Mouse (Mus musculus) CD4-positive helper T cell, adult 2 months (primary cell): ENCODE results near the gene Eef2.
A peak's percentile ranks its signal among the peaks of the same experiment; 100 is the strongest.
"Not testable (repeated sequence)": the region's sequence is repeated elsewhere in the genome, so short reads cannot be mapped to it uniquely, and the experiment has no call there.

ENCODE experiments used
- DNase-seq: peaks from one replicate; pipeline ENCODE4 v3.0.0-alpha.2; 2012; ENCODE audit warnings: low read depth, missing footprints, low spot score

The Eef2 gene

DNA sequence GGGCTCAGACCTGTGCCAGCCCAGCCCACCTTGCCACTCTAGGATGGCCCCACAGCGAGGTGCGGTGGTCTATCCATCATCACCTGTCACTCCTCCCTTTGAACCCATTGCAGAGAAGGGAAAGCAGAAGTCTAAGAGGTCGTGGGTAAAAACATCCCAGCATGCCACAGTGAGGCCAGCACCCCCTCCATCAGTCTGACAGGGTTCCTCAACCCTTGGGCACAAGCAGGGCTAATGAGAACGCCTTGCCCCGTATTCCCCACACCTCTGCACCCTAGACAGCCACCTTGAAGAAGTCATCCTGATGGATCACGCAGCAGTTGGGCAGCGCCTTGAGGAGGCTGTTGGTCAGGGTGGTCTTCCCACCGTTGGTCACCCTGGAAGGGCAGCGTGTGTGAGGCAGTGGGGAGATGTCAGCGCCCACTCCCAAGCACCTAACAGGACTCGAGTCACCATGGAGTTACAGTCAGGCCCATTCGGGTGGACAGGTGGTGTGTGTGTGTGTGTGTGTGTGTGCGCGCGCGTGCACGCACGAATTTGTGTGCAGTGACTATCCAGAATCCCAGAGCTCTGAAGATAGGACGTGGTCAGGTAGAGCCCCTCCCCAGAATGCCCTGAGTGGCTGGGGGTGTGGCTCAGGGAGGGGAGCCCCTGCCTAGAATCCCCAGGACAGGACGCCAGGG is 24.3 kb downstream of the Eef2 start:
- DNase-seq: no peak

- DNase-seq: no peak
These were observed 25.7 kb downstream of the Eef2 start, which contains the start of gene Nmrk2 for GRCm38 (mm10) chr10:81201807-81202758. TSS of gene Nmrk2 (minus strand) at chr10:81202051.

DNA sequence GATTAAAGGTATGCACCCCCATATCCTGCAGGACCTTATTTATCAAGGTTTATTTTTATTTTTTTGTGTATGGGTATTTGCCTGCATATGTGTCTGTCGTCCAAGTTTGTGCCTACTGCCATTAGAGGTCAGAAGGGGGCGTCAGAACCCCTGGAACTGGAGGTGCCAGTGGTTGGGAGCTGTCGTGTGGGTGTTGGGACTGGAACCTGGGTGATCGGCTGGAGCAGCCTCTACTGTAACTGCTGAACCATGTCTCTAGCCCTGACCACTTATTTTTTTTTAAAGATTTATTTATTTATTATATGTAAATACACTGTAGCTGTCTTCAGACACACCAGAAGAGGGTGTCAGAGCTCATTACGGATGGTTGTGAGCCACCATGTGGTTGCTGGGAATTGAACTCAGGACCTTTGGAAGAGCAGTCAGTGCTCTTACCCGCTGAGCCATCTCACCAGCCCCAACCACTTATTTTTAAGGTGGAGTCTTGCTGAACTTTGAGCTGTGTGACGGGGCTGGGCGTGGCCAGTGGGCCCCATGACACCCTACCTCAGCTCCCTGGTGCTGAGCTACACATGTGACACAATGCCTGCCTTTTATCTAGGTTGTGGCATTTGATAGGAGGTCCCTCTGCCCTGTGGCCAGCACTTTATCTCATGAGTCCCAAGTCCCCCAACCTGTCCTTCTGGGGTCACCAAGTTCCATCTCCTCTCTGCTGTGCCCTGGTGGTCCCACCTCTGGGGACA is 26.7 kb downstream of the Eef2 start:
- DNase-seq: no peak

DNA sequence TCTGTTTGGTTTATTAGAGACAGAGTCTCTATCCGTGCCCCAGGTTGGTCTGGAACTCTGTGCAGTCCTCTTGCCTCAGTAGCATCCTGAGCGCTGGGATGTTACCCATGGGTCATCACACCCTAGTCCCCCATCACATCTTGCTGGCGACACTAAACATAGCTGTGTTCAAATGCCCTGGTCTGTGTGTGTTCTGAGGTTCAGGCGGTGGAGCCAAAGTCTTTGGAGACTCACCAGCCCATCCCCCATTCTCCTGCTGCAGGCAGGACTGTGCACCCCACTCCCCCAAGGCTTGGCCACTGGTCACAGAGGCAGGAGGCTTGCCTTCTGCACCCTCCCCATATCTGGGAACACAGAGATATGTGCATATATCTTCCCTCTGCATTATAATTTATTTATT is 27.7 kb downstream of the Eef2 start:
- no peak for DNase-seq

DNA sequence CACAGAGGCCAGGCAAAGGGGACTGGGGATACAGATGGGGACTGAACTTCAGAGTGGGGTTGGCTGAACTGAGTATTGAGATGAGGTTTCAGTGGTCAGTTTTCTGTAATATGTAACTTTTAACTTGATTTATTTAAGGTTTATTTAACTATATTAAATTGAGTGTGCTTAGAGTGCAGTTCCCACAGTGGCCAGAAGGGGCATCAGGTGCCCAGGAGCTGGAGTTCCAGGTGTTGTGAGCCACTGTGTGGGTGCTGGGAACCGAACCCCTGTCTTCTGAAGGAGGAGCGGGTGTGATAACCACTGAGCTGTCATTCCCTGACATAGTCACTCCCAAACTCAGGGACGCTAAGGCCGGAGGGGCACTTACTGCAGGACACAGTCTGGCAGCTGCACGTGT is 33.7 kb downstream of the Eef2 start:
- no peak for DNase-seq

DNA sequence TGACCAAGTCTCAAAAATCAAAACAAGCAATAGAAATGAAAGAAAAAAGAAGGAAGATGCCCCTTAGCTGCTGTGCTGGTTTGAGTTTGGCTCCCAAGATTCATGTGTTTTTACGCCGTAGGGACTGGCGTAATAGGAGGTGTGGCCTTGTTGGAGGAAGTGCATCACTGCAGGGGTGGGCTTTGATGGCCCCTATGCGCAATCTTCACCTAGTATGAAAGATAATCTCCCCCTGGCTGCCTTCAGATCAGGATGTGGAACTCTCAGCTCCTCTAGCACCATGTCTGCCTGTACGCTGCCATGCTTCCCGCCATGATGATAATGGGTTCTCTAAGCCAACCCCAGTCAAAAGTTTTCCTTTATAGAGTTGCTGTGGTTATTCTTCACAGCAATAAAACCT is 39.8 kb downstream of the Eef2 start:
- DNase-seq: no peak

GRCm38 (mm10) chr10:81216810-81217209 is 40.4 kb downstream of the Eef2 start:
- DNase-seq: no peak

- peak; percentile 59 for DNase-seq
These were observed 40.8 kb downstream of the Eef2 start for GRCm38 (mm10) chr10:81217267-81217666.

GRCm38 (mm10) chr10:81217964-81218363 is 41.5 kb downstream of the Eef2 start:
- peak; percentile 73 for DNase-seq

DNA sequence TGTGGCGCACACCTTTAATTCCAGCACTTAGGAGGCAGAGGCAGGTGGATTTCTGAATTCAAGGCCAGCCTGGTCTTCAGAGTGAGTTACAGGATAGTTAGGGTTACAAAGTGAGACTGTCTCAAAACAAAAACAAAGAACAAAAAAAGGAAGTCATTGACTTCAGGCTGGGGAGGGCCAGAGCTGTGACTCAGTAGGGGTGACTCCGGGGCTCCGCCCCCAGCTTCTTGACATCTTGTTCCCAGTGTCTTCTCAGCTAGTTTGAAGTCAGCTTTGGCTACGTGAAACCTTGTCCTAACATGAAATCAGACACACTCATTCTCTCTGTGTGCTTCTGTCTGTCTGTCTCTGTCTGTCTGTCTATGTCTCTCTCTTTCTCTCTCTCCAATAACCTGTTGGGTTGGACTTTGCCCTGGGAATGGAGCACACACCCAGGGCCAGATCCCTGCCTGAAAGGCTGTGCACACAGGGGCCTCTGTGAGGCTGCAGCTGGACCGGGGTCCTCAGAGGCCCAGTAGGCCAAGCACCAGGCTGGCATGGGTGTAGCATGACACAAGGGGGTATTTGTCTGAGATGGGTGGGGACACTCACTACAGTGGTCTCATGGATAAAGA is 45.1 kb downstream of the Eef2 start:
- DNase-seq: no peak

DNA sequence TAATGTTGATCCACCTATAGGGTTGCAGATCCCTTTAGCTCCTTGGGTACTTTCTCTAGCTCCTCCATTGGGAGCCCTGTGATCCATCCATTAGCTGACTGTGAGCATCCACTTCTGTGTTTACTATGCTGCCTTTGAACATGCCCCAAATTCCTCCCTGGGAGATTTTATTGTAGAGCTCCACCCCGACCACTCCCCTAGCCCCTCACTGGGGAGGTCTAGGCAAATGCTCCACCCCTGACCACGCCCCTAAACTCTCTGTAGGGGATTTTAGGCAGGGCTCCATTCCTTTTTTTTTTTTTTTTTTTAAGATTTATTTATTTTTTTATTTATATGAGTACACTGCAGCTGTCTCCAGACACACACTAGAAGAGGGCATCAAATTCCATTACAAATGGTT is 47.3 kb downstream of the Eef2 start:
- DNase-seq: not testable (repeated sequence)

DNA sequence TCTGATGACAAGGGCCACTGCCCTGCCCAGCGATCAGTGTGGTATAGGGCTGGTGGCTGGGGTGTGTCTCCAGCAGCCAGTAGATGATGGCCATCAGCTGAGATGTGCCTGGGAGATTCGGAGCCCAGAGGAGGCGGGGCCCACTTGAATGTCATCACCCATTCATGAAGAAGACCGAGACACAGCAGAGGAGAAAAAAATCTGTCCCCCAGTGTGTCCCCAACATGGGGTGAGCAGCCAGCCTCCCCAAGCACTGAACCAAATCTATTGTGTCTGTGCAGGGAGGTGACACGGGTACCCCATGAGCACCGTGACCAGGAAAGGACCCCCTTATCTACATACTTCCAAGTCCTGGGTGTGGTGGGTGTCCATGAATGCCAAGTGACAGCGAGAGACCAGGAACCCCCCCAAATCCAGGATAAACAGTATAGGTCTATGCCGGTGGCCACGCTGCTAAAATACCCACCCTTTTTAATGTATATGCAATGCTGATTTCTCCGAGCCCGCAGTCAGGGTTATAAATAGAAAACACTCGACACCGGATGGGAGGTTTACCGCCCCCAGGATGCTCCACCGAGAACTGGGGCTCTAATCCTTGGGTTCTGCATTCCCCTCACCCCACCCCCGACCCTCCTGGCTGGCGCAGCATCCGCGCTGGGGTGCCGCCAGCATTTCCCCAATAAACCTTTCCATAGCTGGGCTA is 53.5 kb downstream of the Eef2 start:
- peak; percentile 58 for DNase-seq

DNA sequence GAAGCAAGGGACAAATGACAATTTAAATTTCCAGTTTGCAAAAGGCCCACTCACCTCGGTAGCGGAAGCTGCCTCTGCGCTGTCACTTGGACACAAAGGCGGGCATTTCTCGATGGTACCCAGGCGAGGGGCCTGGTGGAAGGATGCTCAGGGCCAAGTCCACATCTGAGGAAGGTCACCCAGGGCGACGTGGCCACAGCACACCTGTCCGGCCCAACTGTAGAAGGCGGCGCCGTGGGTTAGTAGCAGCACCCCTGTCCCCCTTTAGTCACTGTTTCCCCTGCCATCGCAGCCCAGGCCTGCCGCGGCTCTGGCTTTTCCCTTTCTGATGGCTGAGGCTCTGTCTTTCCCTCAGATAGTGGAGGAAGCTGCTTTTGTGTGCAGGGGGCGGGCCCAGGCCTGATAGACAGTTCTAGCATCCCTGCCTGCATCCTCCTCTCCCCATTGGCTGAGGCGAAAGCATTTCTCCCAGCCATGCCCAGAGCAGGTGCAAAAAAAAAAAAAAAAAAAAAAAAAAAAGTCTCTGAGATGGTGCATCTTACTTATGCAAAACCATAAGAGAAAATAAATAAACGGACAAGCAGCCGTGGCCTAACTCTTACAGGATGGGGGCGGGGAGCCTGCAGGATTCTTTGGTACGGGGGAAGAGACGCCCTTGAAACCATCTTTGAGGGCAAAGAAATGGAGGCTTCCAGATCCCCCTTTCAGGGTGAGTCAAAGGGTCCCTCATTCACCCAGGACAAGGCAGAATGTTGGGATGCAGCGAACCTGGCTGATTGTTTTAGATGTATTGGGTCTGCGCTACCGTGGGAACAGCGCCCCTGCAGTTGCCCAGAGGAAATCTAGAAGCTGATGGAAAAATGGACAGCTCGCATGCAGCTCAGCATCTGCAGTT is 54.3 kb downstream of the Eef2 start, which contains the start of gene Atcay:
Gene Atcay (minus strand): TSS at position 396 of the 895 bp plus-strand sequence.
- DNase-seq: peak; percentile 73

DNA sequence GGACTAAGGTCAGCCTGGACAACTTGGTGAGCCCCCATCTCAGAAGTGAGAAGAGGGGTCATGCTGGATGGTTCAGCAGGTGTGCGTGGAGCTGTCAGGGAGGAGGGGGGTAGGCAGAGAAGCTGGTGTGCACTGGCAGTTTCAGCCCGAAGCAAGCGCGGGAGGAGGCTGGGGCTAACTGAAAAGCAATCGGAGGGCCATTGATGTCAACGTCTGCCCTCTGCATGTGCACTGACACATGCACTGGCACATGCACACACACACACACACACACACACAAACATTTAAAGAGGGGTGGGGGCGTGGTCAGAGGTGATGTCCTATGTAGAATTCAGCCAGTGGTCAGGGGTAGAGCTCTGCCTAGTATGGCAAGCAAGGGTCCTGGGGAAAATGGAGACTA is 55.0 kb downstream of the Eef2 start:
- DNase-seq: no peak
